18 mouse cellular contexts compared by ENCODE assay signal in the genomic region with DNA sequence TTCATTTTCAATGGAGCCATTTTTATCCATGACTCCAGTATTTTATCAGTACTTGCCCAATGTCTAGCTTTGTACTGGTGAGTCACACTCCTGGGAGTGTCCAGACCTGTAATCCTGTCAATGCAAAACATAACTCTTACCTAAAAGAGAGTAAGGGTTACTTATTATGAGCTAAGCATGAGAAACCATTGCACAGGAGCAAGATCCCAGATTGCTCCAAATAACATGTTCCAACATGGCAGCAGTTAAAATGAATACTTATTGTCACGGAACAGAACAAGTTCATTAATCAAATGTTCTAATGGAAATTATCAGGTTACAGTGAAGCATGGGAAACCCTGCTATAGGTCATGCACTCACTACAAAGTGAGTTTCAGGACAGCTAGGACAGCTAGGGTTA. TPM values are rescaled to one million over a fixed set of nuclear protein-coding genes. Genes with fewer than 3 reads are reported as not detected.
"Had no signal": no experiment of that assay in that cellular context is flagged by ENCODE, and none has a peak within 500 bp of the region (broad histone marks: within the 10 kb centered on the region; RNA-seq: fewer than 3 reads in every experiment).

No protein-coding gene starts in this region.

- DNase-seq: right cerebral cortex, adult 18-20 months; right cerebral cortex, postnatal 14 days; right cerebral cortex, postnatal 25 days; right cerebral cortex, postnatal 4 days; spleen, adult 18-20 months; thymus, adult 18-20 months; thymus, adult 2 months; thymus, postnatal 14 days; thymus, postnatal 25 days; thymus, postnatal 36 days; thymus, postnatal 4 days had no signal

RNA-seq across cellular contexts. Expression of gene Gm10306, which starts 4.0 kb away (rescaled TPM):
- polyA plus RNA-seq: neural tube, embryonic 12.5 days; neural tube, embryonic 15.5 days; small intestine, adult 2 months; spleen, adult 2 months; stomach, embryonic 14.5 days; stomach, embryonic 15.5 days; stomach, embryonic 16.5 days; thymus, adult 2 months had no signal
